Mouse (Mus musculus) kidney, adult 2 months (tissue): ENCODE results near the gene Pemt. TPM values are rescaled to one million over a fixed set of nuclear protein-coding genes. Genes with fewer than 3 reads are reported as not detected.
"Not testable (repeated sequence)": the region's sequence is repeated elsewhere in the genome, so short reads cannot be mapped to it uniquely, and the experiment has no call there.

Source experiments
- DNase-seq: peaks from one replicate; pipeline ENCODE4 v3.0.0; 2021
- H3K27ac ChIP-seq: fragments of 200-500 bp; 2 replicates; pipeline ENCODE4 v1.5.1; 2012; ENCODE audit warnings: low read depth, low read length, control low read depth, inconsistent platforms; ENCODE audit not compliant: insufficient read depth
- H3K27me3 ChIP-seq: fragments of 200-500 bp; replicated peaks from 2 replicates; pipeline ENCODE4 v1.6.1; 2012; ENCODE audit warnings: mild to moderate bottlenecking, moderate library complexity, low read length, inconsistent platforms; ENCODE audit not compliant: control insufficient read depth, insufficient read depth
- H3K36me3 ChIP-seq: fragments of 200-500 bp; 2 replicates; pipeline ENCODE4 v1.6.1; 2012; ENCODE audit warnings: mild to moderate bottlenecking, moderate library complexity, low read length, inconsistent platforms; ENCODE audit not compliant: control insufficient read depth, insufficient read depth
- H3K4me1 ChIP-seq: fragments of 200-500 bp; 2 replicates; pipeline ENCODE4 v1.6.1; 2011; ENCODE audit warnings: low read length; ENCODE audit not compliant: control insufficient read depth, insufficient read depth
- H3K4me3 ChIP-seq: fragments of 200-500 bp; 2 replicates; pipeline ENCODE4 v1.5.1; 2011; ENCODE audit warnings: mild to moderate bottlenecking, low read depth, low read length, control low read depth; ENCODE audit not compliant: insufficient read depth
- CTCF ChIP-seq: fragments of 200-500 bp; conservative IDR thresholded peaks from 2 replicates; pipeline ENCODE4 v1.5.1; 2011; ENCODE audit warnings: low read depth, mild to moderate bottlenecking, control low read depth, low read length, moderate library complexity, mixed read lengths; ENCODE audit not compliant: insufficient read depth, insufficient read length
- POLR2A ChIP-seq: fragments of 200-500 bp; IDR thresholded peaks from one replicate; pipeline ENCODE4 v1.6.1; 2011; ENCODE audit warnings: low read depth, low read length, control low read depth
- WGBS: fragments of 180-500 bp; shearing (Covaris S2); methylation state at CpG from one replicate; pipeline ENCODE4 v1.1.7; 2018; 5-methylcytosine and 5-hydroxymethylcytosine counted together
- polyA plus RNA-seq: library from polyadenylated mRNA; depleted of rRNA; stranded (reverse); fragments of >200 nt; gene quantifications from 2 replicates; pipeline ENCODE4 v1.2.3, GENCODE M21; 2012

The Pemt gene
- polyA plus RNA-seq, 1 experiment: 7.1 TPM

GRCm38 (mm10) chr11:59948401-59948767 lies 97.9 kb downstream of the Pemt start:
- H3K36me3 ChIP-seq: no peaks in the 10 kb centered on the region
- peaks cover 5% of the 10 kb centered on the region; the same call in 1 of the 2 replicates for H3K4me1 ChIP-seq
- TF ChIP-seq POLR2A (no peak), CTCF (no peak)
- no peaks in the 10 kb centered on the region for H3K27me3 ChIP-seq
- 1% methylated on average over 16 of the region's 16 CpGs for WGBS
- no peak for DNase-seq
- no peak overlapping the region for H3K27ac ChIP-seq
- peak overlapping the region; percentile 86 for H3K4me3 ChIP-seq

- peak; percentile 95 for DNase-seq
- TF ChIP-seq POLR2A (no peak), CTCF (no peak)
- H3K4me1 ChIP-seq: peaks cover 5% of the 10 kb centered on the region; the same call in 1 of the 2 replicates
- peak within 1 kb of the TSS; percentile 86 for H3K4me3 ChIP-seq
- no peak within 1 kb of the TSS for H3K27ac ChIP-seq
- H3K27me3 ChIP-seq: no peaks in the 10 kb centered on the region
- H3K36me3 ChIP-seq: no peaks in the 10 kb centered on the region
- under 1% methylated on average over 43 of the region's 43 CpGs for WGBS
Measured at GRCm38 (mm10) chr11:59947752-59948400, 98.4 kb downstream of the Pemt start, which contains the start of gene Med9. Gene Med9, plus strand, starts transcription at chr11:59948206.

DNA sequence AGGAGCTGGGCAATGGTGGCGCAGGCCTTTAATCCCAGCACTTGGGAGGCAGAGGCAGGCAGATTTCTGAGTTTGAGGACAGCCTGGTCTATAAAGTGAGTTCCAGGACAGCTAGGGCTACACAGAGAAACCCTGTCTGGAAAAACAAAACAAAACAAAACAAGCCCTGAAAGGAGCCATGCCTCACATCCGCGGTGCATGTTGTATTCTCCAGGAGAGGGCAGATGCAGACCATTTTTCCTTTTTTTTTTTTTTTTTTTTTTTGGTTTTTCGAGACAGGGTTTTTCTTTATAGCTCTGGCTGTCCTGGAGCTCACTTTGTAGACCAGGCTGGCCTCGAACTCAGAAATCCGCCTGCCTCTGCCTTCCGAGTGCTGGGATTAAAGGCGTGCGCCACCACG lies 101.4 kb downstream of the Pemt start:
- H3K4me1 ChIP-seq: peaks cover 20% of the 10 kb centered on the region
- not testable (repeated sequence) for H3K36me3 ChIP-seq, H3K27me3 ChIP-seq, H3K4me3 ChIP-seq, H3K27ac ChIP-seq, DNase-seq
- 93% methylated on average over 9 of the region's 10 CpGs for WGBS

DNA sequence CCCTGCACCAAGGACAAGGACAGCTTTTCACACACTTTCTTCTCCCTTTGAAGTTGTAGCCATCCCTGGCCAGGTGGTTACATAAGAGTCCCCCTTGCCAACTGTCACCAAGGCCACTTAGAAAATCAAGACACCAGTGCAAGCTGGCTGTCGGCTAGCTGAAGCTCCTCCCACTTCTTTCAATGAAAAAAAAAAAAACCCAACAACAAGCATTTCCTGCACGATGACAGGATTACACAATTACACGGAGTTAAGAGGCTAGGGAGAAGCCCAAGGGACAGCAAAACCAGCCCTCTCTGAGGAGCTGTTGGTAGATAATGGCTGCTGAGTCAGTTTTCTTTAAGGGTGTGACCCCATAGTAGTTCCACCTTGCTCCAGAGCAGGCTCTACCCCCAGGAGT lies 104.9 kb downstream of the Pemt start:
- Histone ChIP-seq H3K27ac (no peak overlapping the region), H3K4me3 (no peak overlapping the region), H3K36me3 (no peaks in the 10 kb centered on the region), H3K27me3 (no peaks in the 10 kb centered on the region), H3K4me1 (peaks cover 18% of the 10 kb centered on the region)
- peak; percentile 66 for DNase-seq
- TF ChIP-seq CTCF (no peak), POLR2A (no peak)
- WGBS: 6% methylated on average over 3 of the region's 3 CpGs

GRCm38 (mm10) chr11:59940645-59941044 lies 105.6 kb downstream of the Pemt start:
- Histone ChIP-seq H3K4me3 (no peak overlapping the region), H3K27me3 (no peaks in the 10 kb centered on the region), H3K27ac (no peak overlapping the region), H3K36me3 (no peaks in the 10 kb centered on the region), H3K4me1 (peaks cover 18% of the 10 kb centered on the region)
- WGBS: 77% methylated on average over 3 of the region's 3 CpGs
- TF ChIP-seq POLR2A: no peak
- no peak for TF ChIP-seq CTCF
- no peak for DNase-seq

DNA sequence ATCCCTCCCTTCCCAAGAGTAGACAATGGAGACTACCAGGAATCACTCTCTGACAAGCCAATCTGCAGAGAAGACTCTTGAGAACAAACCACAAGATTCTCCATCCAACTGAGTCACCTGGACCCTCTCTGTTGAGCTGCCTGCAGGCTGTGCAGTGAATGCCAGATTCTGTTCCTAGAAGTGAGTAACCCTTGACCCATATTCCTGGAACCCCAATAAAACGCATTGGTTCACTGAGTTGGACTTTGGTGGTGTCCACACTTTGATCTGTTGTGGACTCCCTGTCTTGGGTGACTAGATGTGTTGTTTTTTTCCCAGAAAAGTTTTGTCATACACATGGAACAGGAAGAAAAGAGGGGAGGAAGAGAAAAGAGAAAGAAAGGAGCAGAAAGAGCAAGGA lies 106.5 kb downstream of the Pemt start:
- Histone ChIP-seq H3K4me3 (no peak overlapping the region), H3K36me3 (no peaks in the 10 kb centered on the region), H3K27me3 (no peaks in the 10 kb centered on the region), H3K4me1 (peaks cover 18% of the 10 kb centered on the region), H3K27ac (no peak overlapping the region)
- TF ChIP-seq CTCF (no peak), POLR2A (no peak)
- 57% methylated on average over 1 of the region's 1 CpGs for WGBS
- DNase-seq: peak; percentile 93

- Histone ChIP-seq H3K27ac (no peak overlapping the region), H3K27me3 (no peaks in the 10 kb centered on the region), H3K36me3 (no peaks in the 10 kb centered on the region), H3K4me1 (peaks cover 19% of the 10 kb centered on the region), H3K4me3 (no peak overlapping the region)
- WGBS: 57% methylated on average over 2 of the region's 2 CpGs
- TF ChIP-seq POLR2A (no peak), CTCF (no peak)
- no peak for DNase-seq
Measured at GRCm38 (mm10) chr11:59937615-59938014, 108.7 kb downstream of the Pemt start.
